Mouse (Mus musculus): ENCODE measurements around the gene Mrc1. TPM values are rescaled to one million over a fixed set of nuclear protein-coding genes. Genes with fewer than 3 reads are reported as not detected.

Gene Mrc1
- polyA plus RNA-seq, 1 experiment from 2014 or later, result 13.5 TPM

DNA sequence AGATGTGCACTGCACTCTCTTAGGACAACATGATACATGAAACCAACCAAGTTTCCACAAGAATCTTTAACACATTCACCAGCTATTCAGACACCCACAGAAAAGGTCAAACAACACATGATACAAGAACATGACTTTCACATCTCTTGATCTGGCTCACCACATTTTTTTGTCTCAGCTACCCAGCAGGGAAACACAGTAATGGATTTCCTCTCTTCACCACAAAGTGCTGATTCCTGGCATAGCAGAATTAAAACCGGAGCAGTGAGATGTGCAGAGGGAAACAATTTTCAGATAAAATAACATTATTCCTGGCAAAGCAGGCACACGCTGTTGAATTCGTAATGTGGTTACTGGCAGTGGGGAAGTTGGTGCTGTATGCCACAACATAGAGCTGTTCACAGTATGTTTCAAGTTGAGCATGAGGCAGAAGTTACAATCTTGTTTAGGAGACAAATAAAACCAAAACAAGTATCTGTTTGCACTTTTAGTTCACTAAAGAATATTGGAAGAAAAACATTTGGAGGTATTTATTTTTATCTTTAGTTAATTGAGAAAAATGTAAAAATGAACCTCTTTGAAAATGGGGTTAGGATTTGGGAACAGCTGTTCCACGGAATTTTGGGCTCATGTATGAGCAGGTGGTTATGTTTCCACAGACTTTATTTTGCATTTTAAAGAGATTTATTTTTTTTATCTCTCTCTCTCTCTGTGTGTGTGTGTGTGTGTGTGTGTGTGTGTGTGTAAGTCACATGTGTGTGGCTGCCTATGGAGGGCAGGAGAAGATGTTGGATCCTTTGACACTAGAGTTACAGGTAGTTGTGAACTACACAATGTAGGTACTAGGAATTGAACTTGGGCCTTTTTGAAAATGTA lies 83.6 kb downstream of the Mrc1 start:
- ATAC-seq (ENCODE audit: insufficient number of reproducible peaks, low FRiP score, low TSS enrichment, low read depth), result peak; percentile 19; the same call in 1 of the 2 replicates
- H3K9ac ChIP-seq, result no peak overlapping the region
- WGBS, result 37% methylated on average over 4 of the region's 4 CpGs
- no peak overlapping the region for H3K27ac ChIP-seq (replicated peaks)
- H3K4me2 ChIP-seq (replicated peaks), result no peak overlapping the region
- H3K36me3 ChIP-seq, result no peaks in the 10 kb centered on the region
- H3K4me3 ChIP-seq (replicated peaks), result no peak overlapping the region
- H3K27me3 ChIP-seq, result no peaks in the 10 kb centered on the region
- no peaks in the 10 kb centered on the region for H3K4me1 ChIP-seq
- H3K9me3 ChIP-seq (replicated peaks), result no peaks in the 10 kb centered on the region

DNA sequence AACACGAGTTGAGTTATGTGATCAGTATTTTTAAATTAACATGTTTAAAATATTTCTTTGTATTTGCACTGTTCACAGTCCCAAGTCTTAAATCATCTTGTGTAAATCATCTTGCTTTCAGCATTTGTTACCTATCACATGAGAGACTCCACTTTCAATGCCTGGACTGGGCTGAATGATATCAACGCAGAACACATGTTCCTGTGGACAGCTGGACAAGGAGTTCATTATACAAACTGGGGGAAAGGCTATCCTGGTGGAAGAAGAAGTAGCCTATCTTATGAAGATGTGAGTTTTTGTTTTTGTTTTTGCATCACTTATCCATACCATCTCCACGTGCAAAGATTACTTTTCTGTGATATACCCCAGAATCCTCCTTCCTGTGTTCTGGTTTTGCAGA lies 85.9 kb downstream of the Mrc1 start:
- no peaks in the 10 kb centered on the region for H3K4me1 ChIP-seq
- H3K4me2 ChIP-seq (replicated peaks), result no peak overlapping the region
- no peaks in the 10 kb centered on the region for H3K27me3 ChIP-seq
- H3K9me3 ChIP-seq (replicated peaks), result no peaks in the 10 kb centered on the region
- H3K27ac ChIP-seq (replicated peaks), result no peak overlapping the region
- H3K36me3 ChIP-seq, result no peaks in the 10 kb centered on the region
- ATAC-seq (ENCODE audit: insufficient number of reproducible peaks, low FRiP score, low TSS enrichment, low read depth), result no peak
- no peak overlapping the region for H3K4me3 ChIP-seq (replicated peaks)
- 59% methylated on average over 3 of the region's 3 CpGs for WGBS
- H3K9ac ChIP-seq, result no peak overlapping the region

DNA sequence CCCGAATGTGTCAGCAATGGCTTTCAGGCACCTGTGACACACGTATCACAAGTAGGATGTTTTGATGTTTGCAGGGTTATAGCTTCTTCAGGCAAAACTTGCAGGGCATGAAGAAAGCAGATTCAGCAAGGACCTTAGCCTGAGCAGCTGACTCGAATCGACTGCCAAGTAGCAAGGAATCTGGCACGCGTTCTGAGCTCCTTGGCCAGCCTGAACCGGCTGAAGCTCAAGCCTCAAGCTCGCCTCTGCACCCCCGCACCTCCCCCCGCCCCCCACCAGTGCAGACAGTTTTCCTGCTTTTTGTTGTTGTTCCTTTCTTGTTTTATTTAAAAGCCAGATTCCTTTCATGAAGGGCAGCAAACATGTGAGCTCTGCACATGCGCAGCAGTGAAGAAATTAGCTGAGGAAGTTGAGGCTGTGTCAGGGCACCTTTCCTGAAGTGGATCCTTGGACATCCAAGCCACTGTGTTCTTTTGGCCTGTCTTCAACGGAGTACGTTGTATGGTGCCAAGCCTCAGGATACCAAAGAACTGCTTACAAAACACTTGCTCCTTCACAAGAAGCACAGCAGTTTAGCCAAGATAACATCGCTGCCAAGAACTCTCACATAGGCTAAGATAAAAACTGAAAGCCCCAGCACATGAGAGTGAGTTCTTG lies 112.6 kb downstream of the Mrc1 start:
- Histone ChIP-seq H3K4me3 (replicated peaks) (no peak overlapping the region), H3K27ac (replicated peaks) (no peak overlapping the region; the same call in 1 of the 2 replicates), H3K4me2 (replicated peaks) (no peak overlapping the region), H3K36me3 (no peaks in the 10 kb centered on the region), H3K27me3 (no peaks in the 10 kb centered on the region), H3K9me3 (replicated peaks) (no peaks in the 10 kb centered on the region), H3K9ac (no peak overlapping the region), H3K4me1 (no peaks in the 10 kb centered on the region)
- 51% methylated on average over 14 of the region's 14 CpGs for WGBS
- ATAC-seq (ENCODE audit: insufficient number of reproducible peaks, low FRiP score, low TSS enrichment, low read depth), result no peak; the same call in 1 of the 2 replicates

DNA sequence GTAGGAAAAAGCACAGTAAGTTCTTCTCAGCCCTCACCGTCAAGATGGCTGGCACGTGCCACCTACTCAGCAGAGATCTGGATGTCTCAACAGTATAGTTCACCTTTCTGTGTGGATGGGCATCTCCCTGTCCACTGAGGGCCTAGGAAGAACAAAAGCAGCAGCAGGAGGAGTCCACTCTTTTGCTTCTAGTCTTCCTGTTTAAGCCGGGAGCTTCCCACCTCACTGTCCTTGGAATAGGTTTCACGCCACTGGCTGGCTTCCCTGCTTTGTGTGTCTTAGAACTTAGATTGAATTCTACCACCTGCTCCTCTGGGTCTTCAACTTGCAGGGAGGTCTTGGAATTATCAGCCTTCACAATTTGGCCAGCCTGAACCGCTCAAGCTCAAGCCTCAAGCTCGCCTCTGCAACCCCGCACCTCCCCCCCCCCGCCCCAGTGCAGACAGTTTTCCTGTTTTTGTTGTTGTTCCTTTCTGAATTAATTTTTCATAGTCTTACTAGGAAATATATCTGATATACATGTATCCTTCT lies 113.2 kb downstream of the Mrc1 start:
- Histone ChIP-seq H3K4me1 (no peaks in the 10 kb centered on the region), H3K36me3 (no peaks in the 10 kb centered on the region), H3K27me3 (no peaks in the 10 kb centered on the region), H3K27ac (replicated peaks) (no peak overlapping the region; the same call in 1 of the 2 replicates), H3K9ac (no peak overlapping the region), H3K9me3 (replicated peaks) (no peaks in the 10 kb centered on the region), H3K4me3 (replicated peaks) (no peak overlapping the region), H3K4me2 (replicated peaks) (no peak overlapping the region)
- 81% methylated on average over 8 of the region's 8 CpGs for WGBS
- ATAC-seq (ENCODE audit: insufficient number of reproducible peaks, low FRiP score, low TSS enrichment, low read depth), result no peak

MicroRNA genes within 50 kb of the gene (microRNA counts, 519-probe panel; counts per million panel counts)
- 1,142 counts per million, percentile 6 among the panel's probes with 10 or more counts for microRNA mmu-miR-511

Small RNA genes lying within 50 kb of the gene (microRNA-seq; reads per million reads assigned to microRNA genes)
- 2.2 reads per million, percentile 8 among the genes with 10 or more reads in this experiment for gene Mir511 (ENCODE audit: borderline number of aligned reads)

Other genes starting within 250 kb of the Mrc1 start
- 71.5 and 76.8 TPM in 2 replicates for gene Hacd1, start 173.3 kb upstream of the Mrc1 start, polyA plus RNA-seq (2015; fragmentation: Nextera tagmentation; extraction: Ambion mirVana)
- 74.2 and 76.0 TPM in 2 replicates for gene Stam, start 155.3 kb upstream of the Mrc1 start, polyA plus RNA-seq (2015; fragmentation: Nextera tagmentation; extraction: Ambion mirVana)
- 0.04 TPM in 1 of 2 replicates, not detected in the other for gene Tmem236, start 54.9 kb upstream of the Mrc1 start, polyA plus RNA-seq (2015; fragmentation: Nextera tagmentation; extraction: Ambion mirVana)
- gene Slc39a12, start 158.9 kb downstream of the Mrc1 start, polyA plus RNA-seq (2015; fragmentation: Nextera tagmentation; extraction: Ambion mirVana), result 0.12 TPM in 2 replicates